Mouse (Mus musculus): Measurements from ENCODE around the gene Flywch2. TPM values are rescaled to one million over a fixed set of nuclear protein-coding genes. Genes with fewer than 3 reads are reported as not detected.
"Not testable (repeated sequence)": the region's sequence is repeated elsewhere in the genome, so short reads cannot be mapped to it uniquely, and the experiment has no call there.

Flywch2 gene
- total RNA-seq, 2 experiments from 2014 or later: 2.3 to 2.4 TPM

GRCm38 (mm10) chr17:23795323-23795722 is 9.4 kb upstream of the Flywch2 start:
- no peak for DNase-seq
- intact Hi-C loops (cut with DNase I): no loop called here

DNA sequence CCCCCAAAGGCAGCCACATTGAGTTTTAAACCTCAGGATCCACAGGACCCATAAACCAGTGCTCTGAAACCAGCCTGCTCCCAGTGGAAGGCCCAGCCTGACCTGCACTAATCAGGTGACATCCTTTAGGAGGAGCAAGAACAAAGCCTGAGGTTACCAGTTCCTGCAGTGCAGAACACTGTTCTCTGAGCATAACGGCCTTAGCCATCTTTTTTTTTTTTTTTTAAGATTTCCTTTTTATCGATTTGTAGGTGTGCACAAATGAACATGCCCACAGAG is 5.1 kb upstream of the Flywch2 start:
- DNase-seq: peak in 1 of 2 experiments; percentile 19
- intact Hi-C loops (cut with DNase I): no loop called here

- peak; percentile 69 to 80 for DNase-seq
- intact Hi-C loops (cut with DNase I): no loop called here
These were observed 4.6 kb upstream of the Flywch2 start, which contains the start of gene Srrm2 for GRCm38 (mm10) chr17:23790269-23791078. TSS of gene Srrm2 (plus strand) at chr17:23790532.

GRCm38 (mm10) chr17:23789749-23790268 is 3.9 kb upstream of the Flywch2 start:
- DNase-seq: peak in 1 of 2 experiments; percentile 9
- intact Hi-C loops (cut with DNase I): no loop called here

DNA sequence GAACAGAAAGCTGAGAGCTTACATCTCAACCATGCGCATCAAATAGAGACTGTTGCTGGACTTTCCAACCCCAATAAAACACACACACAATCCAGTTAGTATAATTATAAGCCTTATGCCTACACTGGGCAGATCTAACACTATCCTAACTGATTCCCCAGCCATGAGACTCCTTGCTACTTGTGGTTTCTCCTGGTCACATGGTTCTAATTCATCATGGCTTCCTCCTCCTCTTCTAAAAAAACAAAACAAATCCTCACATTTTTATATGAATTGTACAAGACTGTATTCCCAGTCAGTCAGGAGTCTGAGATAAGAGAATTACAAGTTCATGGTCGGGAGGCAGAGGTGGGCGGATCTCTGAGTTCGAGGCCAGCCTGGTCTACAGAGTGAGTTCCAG is 3.1 kb upstream of the Flywch2 start:
- DNase-seq: no peak
- intact Hi-C loops (cut with DNase I): no loop called here

DNA sequence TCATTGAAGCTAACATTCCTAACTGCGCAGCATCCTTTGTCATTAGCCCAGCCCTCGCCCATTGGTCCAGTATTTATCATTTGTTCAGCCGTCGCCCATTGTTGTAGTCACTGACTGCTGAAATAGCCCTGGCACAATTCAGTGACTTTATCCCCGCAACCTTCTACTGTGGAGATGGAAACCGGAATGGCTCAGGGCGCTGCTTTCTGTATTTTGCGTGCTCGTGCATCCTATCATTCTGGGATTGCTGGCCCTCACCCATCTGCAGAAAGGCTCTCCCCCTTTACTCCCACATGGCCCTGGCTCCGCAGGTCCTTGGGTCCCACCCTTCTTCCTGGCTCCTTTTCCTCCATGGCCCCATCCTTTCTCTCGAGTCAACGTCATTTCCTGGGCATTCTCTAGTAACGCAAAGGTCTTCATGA is 640 bp upstream of the Flywch2 start:
- intact Hi-C loops (cut with DNase I): no loop called here
- no peak for DNase-seq

DNA sequence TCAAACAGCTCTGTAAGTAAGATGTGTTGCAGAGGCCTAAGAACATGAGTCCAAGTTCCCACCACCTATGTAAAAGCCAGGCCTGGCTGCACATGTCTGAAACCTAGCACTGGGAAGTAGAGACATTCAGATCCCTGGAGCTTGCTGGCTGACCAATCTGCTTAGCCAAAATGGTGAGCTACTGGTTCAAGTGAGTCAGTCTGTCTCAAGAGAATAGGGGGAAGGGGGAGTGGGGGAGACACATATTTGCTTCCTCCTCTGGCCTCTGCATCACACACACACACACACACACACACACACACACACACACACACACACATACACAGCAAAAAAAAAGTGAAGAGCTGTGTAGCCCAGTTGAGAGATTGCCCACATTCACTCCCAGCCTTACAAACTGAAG is 2.5 kb downstream of the Flywch2 start:
- DNase-seq: no peak
- intact Hi-C loops (cut with DNase I): no loop called here

DNA sequence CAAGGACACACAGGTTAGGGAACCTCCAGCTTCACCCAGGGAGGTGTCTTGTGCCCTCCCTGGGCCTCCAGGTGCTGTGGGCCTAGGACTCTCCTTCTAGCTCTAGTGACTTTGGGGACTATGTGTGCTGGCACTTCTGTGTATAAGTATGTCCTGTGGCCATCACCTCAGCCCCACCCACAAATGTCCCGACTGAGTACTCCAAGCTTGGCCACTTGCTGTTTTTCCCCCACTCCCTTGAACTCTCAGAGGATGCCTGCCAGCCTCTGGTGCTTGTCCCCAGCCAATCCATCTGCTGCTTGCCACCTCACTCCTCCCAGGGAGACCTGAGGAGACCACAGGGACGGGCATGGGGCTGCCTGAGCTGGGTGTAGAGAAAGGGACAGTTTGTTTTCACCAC is 7.4 kb downstream of the Flywch2 start:
- no peak for DNase-seq
- intact Hi-C loops (cut with DNase I): no loop called here

DNA sequence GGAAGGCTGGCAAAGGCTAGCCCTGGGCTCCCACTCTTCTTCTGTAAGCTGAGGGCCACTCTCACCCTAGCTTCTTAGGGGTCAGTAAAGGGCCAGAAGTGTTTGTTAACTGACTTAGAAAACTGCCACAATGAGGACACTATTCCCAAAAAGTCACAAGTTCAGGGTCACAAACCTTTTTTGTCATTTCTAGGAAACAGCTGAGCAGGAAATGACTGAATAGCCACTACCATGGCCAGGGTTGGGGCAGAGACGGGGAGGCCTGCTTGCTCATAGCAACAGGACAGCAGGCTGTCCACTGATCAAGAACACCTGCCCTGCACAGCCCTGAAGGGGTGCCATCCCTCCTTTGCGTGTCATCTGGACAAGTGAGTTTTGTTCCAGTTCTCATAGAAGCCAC is 8.7 kb downstream of the Flywch2 start:
- intact Hi-C loops (cut with DNase I): no loop called here
- DNase-seq: no peak

GRCm38 (mm10) chr17:23776216-23776615 is 9.7 kb downstream of the Flywch2 start:
- DNase-seq: no peak
- intact Hi-C loops (cut with DNase I): no loop called here

DNA sequence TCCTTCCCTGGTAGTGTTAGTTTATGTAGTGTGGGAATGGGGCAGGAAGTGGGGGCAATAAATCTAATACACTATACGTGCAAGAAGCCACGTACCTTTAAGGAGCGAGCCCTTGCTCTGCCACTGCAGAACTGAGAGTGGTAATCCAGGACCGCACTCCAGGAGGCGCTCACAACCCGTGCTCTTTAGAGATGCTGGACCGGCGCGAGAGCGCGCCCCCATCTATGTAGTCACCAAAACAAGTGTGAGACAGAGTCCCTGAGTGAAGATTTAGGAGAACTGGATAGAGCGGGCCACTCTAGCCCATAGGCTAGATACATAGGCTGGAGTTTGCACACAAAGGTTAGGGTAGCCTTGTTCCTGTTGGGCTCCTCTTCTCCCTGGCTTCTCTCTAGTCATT is 11.8 kb downstream of the Flywch2 start:
- intact Hi-C loops (cut with DNase I): loop anchor here (1.0 to 2.0 kb wide), 4 partner anchors 33 to 186 kb away; partner anchors contain the start of gene Prss32
- DNase-seq: peak; percentile 86 to 89

- intact Hi-C loops (cut with DNase I): loop anchor here (1.0 to 2.0 kb wide), 4 partner anchors 33 to 187 kb away; partner anchors contain the start of gene Prss32
- DNase-seq: no peak
These were observed 12.2 kb downstream of the Flywch2 start for GRCm38 (mm10) chr17:23773676-23774075.

DNA sequence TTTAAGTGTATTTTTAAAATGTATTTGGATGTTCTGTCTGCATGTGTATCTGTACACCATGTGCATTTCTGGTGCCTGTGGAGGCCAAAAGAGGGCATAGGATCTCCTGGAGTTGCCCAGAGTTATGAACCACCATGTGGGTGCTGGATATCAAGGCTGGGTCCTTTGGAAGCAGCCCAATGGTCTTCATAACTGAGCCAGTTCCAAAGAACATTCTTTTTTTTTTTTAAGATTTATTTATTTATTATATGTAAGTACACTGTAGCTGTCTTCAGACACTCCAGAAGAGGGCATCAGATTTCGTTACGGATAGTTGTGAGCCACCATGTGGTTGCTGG is 13.7 kb downstream of the Flywch2 start:
- DNase-seq; intact Hi-C loops (cut with DNase I): not testable (repeated sequence)

- intact Hi-C loops (cut with DNase I): loop anchor here (2.0 kb wide), 1 partner anchor 57 kb away; the partner anchor contains the start of gene Elob
- DNase-seq: peak; percentile 99
These were observed 14.3 kb downstream of the Flywch2 start, which contains the start of gene Flywch1 for GRCm38 (mm10) chr17:23771284-23772218. TSS of gene Flywch1 (minus strand) at chr17:23771602.

- intact Hi-C loops (cut with DNase I): loop anchor here (2.0 kb wide), 1 partner anchor 58 kb away; the partner anchor contains the start of gene Elob
These were observed 15.0 kb downstream of the Flywch2 start for GRCm38 (mm10) chr17:23770896-23771283.

GRCm38 (mm10) chr17:23770493-23770892 is 15.4 kb downstream of the Flywch2 start:
- intact Hi-C loops (cut with DNase I): loop anchor here (2.0 kb wide), 1 partner anchor 58 kb away; the partner anchor contains the start of gene Elob
- DNase-seq: no peak

More at GRCm38 (mm10) chr17:23770896-23771283, 15.0 kb downstream of the Flywch2 start:
- no peak for DNase-seq

GRCm38 (mm10) chr17:23762976-23763375 is 22.9 kb downstream of the Flywch2 start:
- intact Hi-C loops (cut with DNase I): no loop called here
- DNase-seq: no peak

DNA sequence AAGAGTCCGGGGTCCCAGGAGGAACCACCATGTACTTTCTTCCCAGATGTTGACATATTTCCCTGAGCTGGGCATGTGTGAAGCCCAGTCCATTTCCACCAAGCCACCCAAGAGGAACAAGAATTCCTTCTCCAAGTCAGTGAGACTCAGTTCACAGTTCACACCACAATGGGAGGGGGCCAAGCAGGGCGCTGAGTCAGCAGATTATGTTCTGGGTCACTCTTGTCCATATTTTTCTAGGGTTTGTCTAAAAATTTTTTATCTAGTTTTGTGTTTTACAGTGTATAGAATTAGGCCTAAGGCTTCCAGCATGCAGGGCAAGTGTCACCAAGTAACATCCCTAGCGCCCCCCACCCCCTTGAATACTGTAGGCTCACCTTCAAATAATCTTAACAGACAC is 24.7 kb downstream of the Flywch2 start:
- DNase-seq: no peak
- intact Hi-C loops (cut with DNase I): no loop called here

- intact Hi-C loops (cut with DNase I): no loop called here
- no peak for DNase-seq
These were observed 25.6 kb downstream of the Flywch2 start for GRCm38 (mm10) chr17:23760231-23760630.

DNA sequence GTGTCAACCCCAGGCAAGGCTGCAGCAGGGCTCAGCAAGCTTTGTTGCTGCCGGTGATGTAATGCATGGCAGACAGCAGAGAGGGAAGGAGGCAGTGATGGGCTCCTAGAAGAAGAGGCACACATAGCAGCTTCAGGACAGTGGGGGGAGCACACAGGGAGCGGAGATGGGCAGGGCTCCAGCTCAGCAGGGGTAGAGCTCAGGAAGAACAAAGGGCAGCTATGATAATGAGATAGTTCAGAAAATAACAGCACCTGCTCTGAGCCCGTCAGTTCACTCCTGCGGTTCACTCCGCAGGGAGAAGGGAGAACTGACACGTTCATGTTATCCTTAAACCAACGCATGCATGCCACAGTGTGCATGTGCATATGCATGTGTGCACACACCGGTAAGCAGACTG is 27.1 kb downstream of the Flywch2 start:
- DNase-seq: no peak
- intact Hi-C loops (cut with DNase I): no loop called here

GRCm38 (mm10) chr17:23757581-23757980 is 28.3 kb downstream of the Flywch2 start:
- intact Hi-C loops (cut with DNase I): no loop called here
- no peak for DNase-seq
